Mouse (Mus musculus) embryo, embryonic 10.5 days (tissue): Measurements from ENCODE around the gene Olfr355.

Source experiments
- DNase-seq: peaks from one replicate; pipeline ENCODE4 v3.0.0-alpha.2; 2015; ENCODE audit warnings: low spot score

The Olfr355 gene

GRCm38 (mm10) chr2:36928797-36929196 is at the start of gene Olfr355:
TSS of gene Olfr355 (minus strand) at chr2:36928897.
- DNase-seq, result no peak

- no peak for DNase-seq
These were observed 8.1 kb upstream of the Olfr355 start, which contains the start of gene Olfr356 for GRCm38 (mm10) chr2:36936821-36937220. TSS of gene Olfr356 (plus strand) at chr2:36937121.

- DNase-seq, result no peak
These were observed 23.3 kb downstream of the Olfr355 start, which contains the start of gene Olfr354 for GRCm38 (mm10) chr2:36905380-36905779. TSS of gene Olfr354 (plus strand) at chr2:36905680.

GRCm38 (mm10) chr2:36897114-36897513 is 31.6 kb downstream of the Olfr355 start:
- no peak for DNase-seq

- DNase-seq, result no peak
These were observed 35.9 kb downstream of the Olfr355 start, which contains the start of gene Olfr353 for GRCm38 (mm10) chr2:36892836-36893235. TSS of gene Olfr353 (minus strand) at chr2:36892936.
